Mouse (Mus musculus) heart, adult 2 months (tissue): ENCODE measurements at regions not wholly inside any gene's neighbourhood (a gene's known extent, or its start where the extent isn't known, plus 50 kb on each side); places are given as distances from the start of the nearest gene placed in this dataset.

Experiments
- CTCF ChIP-seq: fragments of 200-600 bp; IDR thresholded peaks from 2 replicates; pipeline ENCODE4 v1.8.1; 2022; ENCODE audit warnings: antibody characterized with exemption, mild to moderate bottlenecking, moderate library complexity
- EP300 ChIP-seq: fragments of 200-500 bp; IDR thresholded peaks from 2 replicates; pipeline ENCODE4 v1.6.1; 2011; ENCODE audit warnings: low read depth, low read length, control low read depth; ENCODE audit not compliant: insufficient read depth

DNA sequence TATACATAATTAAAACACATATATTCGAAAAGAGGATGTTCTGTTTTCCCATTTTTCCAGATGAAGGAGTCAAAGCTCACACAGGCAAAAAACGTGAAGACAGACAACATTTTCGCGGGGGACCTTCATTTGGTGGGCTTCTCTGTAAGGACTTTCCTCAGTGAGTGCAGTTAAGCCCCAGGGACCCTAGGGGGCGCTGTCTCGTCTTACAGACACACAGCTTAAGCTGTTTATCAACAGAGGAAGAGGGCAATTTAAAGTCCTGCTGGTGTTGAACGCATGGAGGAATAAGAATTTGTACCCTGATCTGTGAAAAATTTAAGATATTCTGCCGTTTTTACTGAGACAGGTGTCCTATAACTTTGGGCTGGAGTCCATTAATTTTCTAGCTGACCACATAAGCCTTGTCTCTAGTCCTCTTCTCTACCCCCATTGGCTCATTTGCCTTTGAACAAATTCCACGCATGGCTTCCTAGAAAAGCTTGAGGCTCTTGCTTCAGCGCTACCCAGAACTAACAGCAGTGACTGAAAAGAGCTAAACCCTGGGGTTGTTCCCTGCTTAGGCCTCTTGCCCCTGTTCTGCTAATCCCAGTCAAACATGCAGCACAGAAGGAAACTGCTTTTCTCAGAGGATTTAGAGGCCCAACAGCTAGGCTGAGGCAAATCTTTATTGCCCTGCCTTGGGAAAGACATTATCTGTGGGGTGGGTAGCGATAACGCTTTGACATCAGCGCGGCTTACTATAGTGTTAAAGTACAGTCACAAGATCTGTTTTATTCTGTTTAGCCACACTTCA lies 253.5 kb upstream of the Pde3a start:
- peak; percentile 62 for TF ChIP-seq CTCF
- TF ChIP-seq EP300: no peak
